Mouse (Mus musculus) lung, postnatal 4 days (tissue): ENCODE measurements around the gene Dynlrb2.
A peak's percentile ranks its signal among the peaks of the same experiment; 100 is the strongest.

Experiments
- DNase-seq, 2 experiments: peaks; one replicate each; pipeline ENCODE4 v3.0.0; 2021

Gene Dynlrb2

DNA sequence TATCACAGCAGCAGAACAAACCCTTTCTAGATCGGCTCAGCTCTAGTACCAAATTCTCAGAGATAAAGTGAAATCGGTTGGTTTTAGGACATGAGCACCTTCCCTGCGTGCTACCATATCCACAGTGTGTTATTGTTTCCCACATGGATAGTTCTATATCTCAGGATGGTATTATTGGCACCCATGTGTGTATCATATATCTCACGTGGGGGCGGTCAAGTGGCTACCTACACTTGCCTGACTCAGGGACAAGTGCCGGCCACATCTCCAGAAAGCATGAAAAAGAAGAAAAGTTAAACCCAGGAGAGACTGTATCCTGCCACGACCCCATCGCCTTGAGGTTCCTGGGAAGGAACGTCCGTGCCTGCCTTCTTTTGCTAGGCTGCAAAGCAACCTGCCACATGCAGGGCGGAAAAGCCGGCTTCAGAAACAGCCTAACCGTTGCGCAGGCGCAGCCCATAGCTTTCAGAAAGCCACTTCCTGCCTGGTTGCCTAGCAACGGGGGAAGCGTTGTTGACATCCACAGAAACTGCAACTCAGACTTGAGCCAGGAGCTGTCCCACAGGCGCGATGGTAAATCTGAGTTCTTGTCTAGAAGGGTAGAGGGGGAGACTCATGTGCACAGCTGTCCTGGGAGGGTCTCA lies at the start of gene Dynlrb2:
TSS of gene Dynlrb2 (plus strand) at position 498 of the 644 bp plus-strand sequence.
- peak; percentile 94 to 95 for DNase-seq

DNA sequence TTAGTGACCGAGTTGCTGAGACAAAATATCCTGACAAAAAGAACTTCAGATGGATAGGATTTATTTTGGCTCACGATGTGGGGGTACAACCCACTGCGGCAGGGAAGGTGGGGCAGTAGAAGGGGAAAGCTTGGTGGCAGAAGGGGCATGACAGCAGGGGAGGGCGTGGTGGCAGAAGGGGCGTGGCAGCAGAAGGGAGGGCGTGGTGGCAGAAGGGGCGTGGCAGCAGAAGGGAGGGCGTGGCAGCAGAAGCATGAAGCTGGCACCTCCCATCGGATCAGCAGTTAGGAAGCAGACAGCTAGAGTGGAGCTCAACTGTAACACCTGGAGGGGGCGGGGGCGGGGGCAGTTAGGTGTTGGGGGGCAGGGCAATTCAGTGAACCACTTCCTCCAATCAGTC lies 46.2 kb upstream of the Dynlrb2 start:
- DNase-seq = no peak

DNA sequence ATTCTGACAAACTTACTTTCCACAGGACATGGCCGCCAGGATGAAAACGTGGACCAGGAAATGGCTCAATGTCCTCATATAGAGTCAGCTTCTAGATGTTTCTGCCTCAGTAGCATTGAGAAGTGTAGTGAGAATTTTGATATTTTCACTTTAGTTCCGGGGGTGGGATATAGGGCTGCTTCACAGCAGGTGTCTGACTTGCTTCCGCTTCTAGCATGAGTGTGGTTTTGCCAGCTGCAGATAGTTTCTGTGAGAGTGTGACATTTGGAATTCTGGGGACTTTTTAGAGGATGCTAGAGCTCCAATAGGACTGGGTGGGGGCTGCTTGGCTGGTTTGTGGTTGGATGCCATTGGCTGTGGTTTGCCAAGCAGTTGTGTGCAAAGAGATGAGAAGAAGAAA lies 43.3 kb upstream of the Dynlrb2 start:
- DNase-seq = no peak

DNA sequence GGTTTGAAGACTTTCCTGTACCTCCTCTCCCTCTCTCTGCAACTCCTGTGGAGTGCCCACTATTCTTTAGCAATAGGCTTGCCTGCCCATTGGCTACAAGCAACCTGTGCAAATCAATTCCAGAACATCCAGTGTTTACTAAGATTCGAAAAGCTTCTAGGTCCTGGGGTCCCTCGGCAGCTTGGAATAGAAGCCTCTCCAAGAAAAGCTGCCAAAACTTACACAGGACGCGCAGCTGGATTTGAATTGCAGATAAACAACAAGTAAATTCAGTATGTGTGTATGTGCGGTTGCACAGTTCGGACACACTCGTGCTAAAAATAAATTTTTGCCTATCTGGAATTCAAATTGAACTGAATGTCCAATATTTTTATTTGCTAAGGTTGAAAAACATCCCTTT lies 38.2 kb upstream of the Dynlrb2 start:
- no peak for DNase-seq

- DNase-seq = no peak
Observed at GRCm38 (mm10) chr8:116467027-116467426, 37.7 kb upstream of the Dynlrb2 start.

GRCm38 (mm10) chr8:116477941-116478340 lies 26.8 kb upstream of the Dynlrb2 start:
- peak in 1 of 2 experiments; percentile 34 for DNase-seq

- DNase-seq = no peak
Observed at GRCm38 (mm10) chr8:116478681-116479080, 26.1 kb upstream of the Dynlrb2 start.

- DNase-seq = peak; percentile 34 to 63
Observed at GRCm38 (mm10) chr8:116480894-116481293, 23.9 kb upstream of the Dynlrb2 start.

- DNase-seq = no peak
Observed at GRCm38 (mm10) chr8:116482738-116483137, 22.0 kb upstream of the Dynlrb2 start.

DNA sequence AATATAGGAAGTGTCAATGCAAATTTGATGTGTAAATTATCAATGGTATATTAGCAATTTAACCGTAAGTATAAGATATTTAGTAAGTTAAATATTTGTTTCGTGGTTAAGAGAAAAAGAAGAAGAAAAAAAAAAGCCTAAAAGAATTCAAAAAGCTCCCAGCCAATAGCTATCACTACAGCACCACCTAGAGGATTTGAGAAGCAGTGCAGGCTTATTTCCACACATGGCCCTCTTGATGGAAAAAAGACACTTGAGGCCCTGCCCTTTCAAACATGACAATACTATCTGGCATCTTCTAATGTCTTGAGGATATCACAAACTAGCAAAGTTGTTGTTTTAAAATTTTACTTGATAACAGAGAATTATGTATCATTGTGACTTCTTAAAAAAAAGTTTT lies 20.7 kb upstream of the Dynlrb2 start:
- peak in 1 of 2 experiments; percentile 12 for DNase-seq

DNA sequence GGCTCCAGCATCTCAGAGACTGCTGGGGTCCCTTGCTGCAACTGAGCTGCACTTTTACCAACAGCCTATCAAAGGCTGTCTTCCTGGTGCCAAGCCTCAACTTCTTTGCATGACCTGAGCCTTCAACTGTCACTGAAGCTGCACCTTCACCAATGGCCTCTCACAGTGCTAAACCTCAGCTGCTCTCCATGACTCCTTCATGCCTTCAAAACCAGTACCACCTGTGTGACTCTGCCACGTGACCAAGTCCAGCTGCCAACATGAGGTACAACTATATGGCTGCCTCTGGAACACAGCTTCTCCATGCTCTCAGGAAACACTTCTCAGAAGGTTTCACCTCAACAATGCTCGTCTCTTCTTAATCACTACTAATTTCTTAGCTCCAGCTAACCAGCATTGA lies 16.2 kb upstream of the Dynlrb2 start:
- no peak for DNase-seq

- DNase-seq = no peak
Observed at GRCm38 (mm10) chr8:116500057-116500809, 4.5 kb upstream of the Dynlrb2 start.

- peak; percentile 69 to 84 for DNase-seq
Observed at GRCm38 (mm10) chr8:116508721-116509120, 3.9 kb downstream of the Dynlrb2 start.

- DNase-seq = peak in 1 of 2 experiments; percentile 19
Observed at GRCm38 (mm10) chr8:116509247-116509646, 4.5 kb downstream of the Dynlrb2 start.

DNA sequence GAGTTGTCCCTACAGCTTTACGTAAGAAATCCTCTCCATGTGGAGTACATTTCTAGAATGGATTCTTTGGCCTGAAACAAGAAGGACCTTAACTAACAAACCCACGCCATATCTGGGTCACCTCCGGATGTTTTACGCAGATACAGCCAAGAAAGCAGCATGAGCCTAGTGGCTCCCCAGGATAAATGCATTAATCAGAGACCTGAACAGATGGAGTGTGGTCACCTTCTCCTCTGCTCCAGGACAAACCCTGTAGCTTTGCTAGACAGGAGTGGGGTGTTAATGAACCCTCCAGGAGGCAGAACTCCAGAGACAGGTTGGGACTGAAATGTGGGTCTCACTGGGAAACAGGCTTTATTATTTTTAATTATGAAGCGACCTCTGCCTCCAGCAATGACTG lies 14.9 kb downstream of the Dynlrb2 start:
- no peak for DNase-seq

- DNase-seq = no peak
Observed at GRCm38 (mm10) chr8:116521208-116521607, 16.4 kb downstream of the Dynlrb2 start.

DNA sequence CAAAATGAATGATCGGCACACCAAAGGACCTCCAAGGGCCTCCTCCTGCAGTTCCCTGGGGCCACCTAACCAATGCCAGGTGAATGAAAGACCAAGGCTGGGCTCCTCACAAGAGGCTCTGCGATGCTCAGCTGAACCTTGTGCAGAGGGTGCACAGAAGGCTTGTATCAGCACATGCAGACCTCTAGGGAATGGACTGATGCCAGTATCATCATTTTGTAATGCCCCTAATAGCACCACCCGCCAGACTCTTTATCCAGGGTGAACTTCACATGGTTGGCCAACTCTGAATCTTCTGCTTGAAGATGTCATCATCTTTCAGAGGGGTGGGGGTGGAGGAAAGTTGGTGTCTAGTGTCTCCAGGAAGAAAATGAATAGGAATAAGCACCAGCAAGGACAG lies 16.9 kb downstream of the Dynlrb2 start:
- DNase-seq = no peak

DNA sequence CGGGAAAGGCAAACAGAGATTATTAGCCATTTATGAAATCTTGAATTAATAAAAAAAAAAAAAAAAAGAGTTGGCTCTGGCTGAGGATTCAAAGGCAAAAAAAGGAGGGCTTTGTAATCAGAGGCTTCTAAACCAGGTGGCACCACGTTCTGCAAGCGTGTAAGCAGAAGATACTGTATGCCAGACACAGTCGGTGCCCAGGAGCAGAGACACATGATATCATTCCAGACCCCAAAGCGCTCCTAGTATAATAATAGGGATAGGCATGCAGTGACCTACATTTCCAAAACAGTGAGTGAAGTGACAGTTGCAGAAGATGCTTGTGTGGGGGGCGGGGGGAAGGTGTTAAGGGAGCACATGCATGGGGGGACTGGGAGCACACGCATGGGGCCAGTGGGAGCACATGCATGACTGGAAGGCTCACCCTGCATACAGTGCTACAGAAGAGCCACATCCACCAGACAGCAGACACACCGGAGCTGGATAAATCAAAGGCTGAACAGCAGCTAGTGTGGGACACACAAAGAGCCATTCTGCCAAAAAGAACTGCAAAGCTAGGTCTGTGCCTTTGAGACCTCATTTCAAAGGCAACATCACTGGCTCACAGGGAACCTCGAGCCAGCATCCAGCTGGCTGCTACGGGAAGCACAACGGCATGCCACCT lies 17.5 kb downstream of the Dynlrb2 start:
- DNase-seq = no peak

DNA sequence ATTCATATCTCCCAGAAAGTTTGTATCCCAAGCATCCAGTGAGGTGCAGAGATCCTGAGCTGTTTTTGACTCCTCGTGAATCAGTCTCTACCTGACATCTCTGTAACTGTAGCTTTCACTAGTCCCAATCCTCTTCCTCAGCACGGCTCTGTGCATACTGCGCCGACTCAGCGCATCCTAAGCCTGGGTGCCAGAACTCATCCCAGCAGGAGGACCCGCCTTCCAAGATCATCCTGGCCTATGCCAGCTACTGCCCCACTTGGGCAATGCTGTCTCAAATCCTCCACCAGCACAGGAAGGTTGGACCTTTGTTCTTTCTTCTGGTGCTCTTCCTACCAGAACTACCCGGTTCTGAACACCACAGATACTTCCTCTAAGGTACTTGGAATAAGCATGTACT lies 20.1 kb downstream of the Dynlrb2 start:
- no peak for DNase-seq

DNA sequence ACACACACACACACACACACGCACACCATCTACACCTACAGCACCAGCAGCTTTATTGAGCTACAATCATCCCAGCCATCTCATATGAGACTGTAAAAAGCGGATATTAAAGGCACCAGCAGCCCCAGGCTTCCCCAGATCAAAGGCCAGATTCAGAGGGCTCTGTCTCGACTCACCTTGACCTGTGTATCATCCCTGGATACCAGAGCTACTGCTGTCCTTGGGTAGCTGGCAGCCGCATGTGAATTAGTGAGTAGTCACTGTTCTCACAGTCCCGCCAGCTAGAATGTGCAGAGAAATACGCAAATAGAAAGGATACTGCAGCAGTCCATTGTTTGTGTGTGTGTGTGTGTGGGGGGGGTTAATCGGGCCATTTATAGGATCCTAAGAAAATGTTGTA lies 24.0 kb downstream of the Dynlrb2 start:
- DNase-seq = no peak

DNA sequence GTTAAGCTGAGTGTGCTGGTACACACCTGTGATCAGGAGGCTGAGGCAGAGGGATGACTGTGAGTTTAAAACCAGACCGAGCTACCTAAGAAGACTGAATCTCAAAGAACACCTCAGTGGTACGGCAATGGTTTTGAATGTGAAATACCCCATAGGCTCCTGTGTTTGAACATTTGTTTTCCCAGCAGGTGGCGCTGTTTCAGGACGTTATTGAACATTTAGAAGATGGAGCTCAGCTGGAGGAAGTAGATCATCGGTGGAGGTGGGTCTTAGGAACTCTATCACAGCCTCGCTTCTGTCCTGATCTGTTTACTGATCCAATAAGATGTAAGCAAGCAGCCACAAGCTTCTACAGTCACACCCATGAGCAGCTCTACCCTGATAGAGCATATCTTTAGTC lies 28.3 kb downstream of the Dynlrb2 start:
- no peak for DNase-seq

- DNase-seq = no peak
Observed at GRCm38 (mm10) chr8:116536786-116537185, 32.0 kb downstream of the Dynlrb2 start.

DNA sequence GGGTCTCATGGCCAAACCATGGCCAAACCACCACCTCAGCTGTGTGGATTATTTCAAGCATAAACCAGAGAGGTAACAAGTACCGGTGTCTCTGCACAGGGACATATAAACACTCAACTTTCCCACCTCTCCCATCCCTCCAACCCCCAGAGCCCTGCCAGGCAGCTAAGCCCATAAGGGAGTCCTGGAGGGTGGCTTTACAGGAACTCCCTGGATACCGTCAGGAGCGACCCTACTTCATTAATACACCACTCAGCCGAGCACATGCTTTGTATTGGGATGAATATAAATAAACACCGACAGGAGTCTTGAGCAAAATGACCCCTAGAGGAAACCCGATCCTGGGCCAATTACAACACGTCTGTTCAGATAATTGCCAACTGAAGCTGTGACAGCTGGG lies 34.0 kb downstream of the Dynlrb2 start:
- no peak for DNase-seq

- DNase-seq = no peak
Observed at GRCm38 (mm10) chr8:116540136-116540535, 35.4 kb downstream of the Dynlrb2 start.
